Mouse (Mus musculus): ENCODE data around the gene Gm37240. TPM values are rescaled to one million over a fixed set of nuclear protein-coding genes. Genes with fewer than 3 reads are reported as not detected.
"Not testable (repeated sequence)": the region's sequence is repeated elsewhere in the genome, so short reads cannot be mapped to it uniquely, and the experiment has no call there.

The Gm37240 gene
- total RNA-seq, 2 experiments from 2014 or later = 3.9 to 6.6 TPM

GRCm38 (mm10) chr3:84875306-84875705, 1012.0 kb downstream of the Gm37240 start:
- no peak for DNase-seq

- no peak for DNase-seq
These were observed 1017.2 kb downstream of the Gm37240 start for GRCm38 (mm10) chr3:84870126-84870525.

- no peak for DNase-seq
These were observed 1019.3 kb downstream of the Gm37240 start for GRCm38 (mm10) chr3:84867991-84868390.

- no peak for DNase-seq
These were observed 1019.8 kb downstream of the Gm37240 start for GRCm38 (mm10) chr3:84867434-84867975.

GRCm38 (mm10) chr3:84866866-84867265, 1020.5 kb downstream of the Gm37240 start:
- DNase-seq = no peak

GRCm38 (mm10) chr3:84865684-84866083, 1021.6 kb downstream of the Gm37240 start:
- DNase-seq = no peak

- DNase-seq = not testable (repeated sequence)
These were observed 1025.5 kb downstream of the Gm37240 start for GRCm38 (mm10) chr3:84861817-84862216.

GRCm38 (mm10) chr3:84860669-84861068, 1026.6 kb downstream of the Gm37240 start:
- no peak for DNase-seq

GRCm38 (mm10) chr3:84854440-84854839, 1032.9 kb downstream of the Gm37240 start:
- no peak for DNase-seq

- DNase-seq = peak; percentile 20
These were observed 1034.4 kb downstream of the Gm37240 start for GRCm38 (mm10) chr3:84852877-84853276.

- no peak for DNase-seq
These were observed 1035.5 kb downstream of the Gm37240 start for GRCm38 (mm10) chr3:84851801-84852200.

- DNase-seq = no peak
These were observed 1036.9 kb downstream of the Gm37240 start for GRCm38 (mm10) chr3:84850418-84850817.

- DNase-seq = peak; percentile 7
These were observed 1038.5 kb downstream of the Gm37240 start for GRCm38 (mm10) chr3:84848798-84849197.

- peak; percentile 69 for DNase-seq
These were observed 1043.7 kb downstream of the Gm37240 start for GRCm38 (mm10) chr3:84843594-84843993.

GRCm38 (mm10) chr3:84842793-84843192, 1044.5 kb downstream of the Gm37240 start:
- no peak for DNase-seq

- DNase-seq = no peak
These were observed 1046.0 kb downstream of the Gm37240 start for GRCm38 (mm10) chr3:84841271-84841670.

GRCm38 (mm10) chr3:84839499-84839898, 1047.8 kb downstream of the Gm37240 start:
- no peak for DNase-seq

- DNase-seq = no peak
These were observed 1049.3 kb downstream of the Gm37240 start for GRCm38 (mm10) chr3:84837984-84838383.

- no peak for DNase-seq
These were observed 1051.3 kb downstream of the Gm37240 start for GRCm38 (mm10) chr3:84836029-84836428.

GRCm38 (mm10) chr3:84829366-84829765, 1058.0 kb downstream of the Gm37240 start:
- no peak for DNase-seq

GRCm38 (mm10) chr3:84827617-84828016, 1059.7 kb downstream of the Gm37240 start:
- DNase-seq = no peak

- no peak for DNase-seq
These were observed 1060.4 kb downstream of the Gm37240 start for GRCm38 (mm10) chr3:84826938-84827337.

- DNase-seq = peak; percentile 48
These were observed 1060.9 kb downstream of the Gm37240 start for GRCm38 (mm10) chr3:84826405-84826804.

GRCm38 (mm10) chr3:84825990-84826389, 1061.3 kb downstream of the Gm37240 start:
- no peak for DNase-seq
